Mouse (Mus musculus) limb, embryonic 14.5 days (tissue): ENCODE data around the gene Pfn3. TPM values are rescaled to one million over a fixed set of nuclear protein-coding genes. Genes with fewer than 3 reads are reported as not detected.

Source experiments
- ATAC-seq: fragments of 200-750 bp; cut with Nextera tagmentation; 2 replicates; pipeline ENCODE4 v1.8.0; 2017; ENCODE audit warnings: low read depth, moderate number of reproducible peaks, moderate TSS enrichment; ENCODE audit not compliant: low FRiP score
- DNase-seq: peaks from one replicate; pipeline ENCODE4 v3.0.0-alpha.2; 2015; ENCODE audit warnings: low spot score
- H3K27ac ChIP-seq: fragments of 300-500 bp; sonication (generic); replicated peaks from 2 replicates; pipeline ENCODE4 v1.5.1; 2014; ENCODE audit warnings: low read depth, mild to moderate bottlenecking, low read length, moderate library complexity, mixed read lengths
- H3K27me3 ChIP-seq: fragments of 300-500 bp; sonication (generic); 2 replicates; pipeline ENCODE4 v1.6.1; 2014; ENCODE audit warnings: low read length, mixed read lengths; ENCODE audit not compliant: control insufficient read depth, insufficient read depth
- H3K36me3 ChIP-seq: fragments of 300-500 bp; sonication (generic); 2 replicates; pipeline ENCODE4 v1.6.1; 2014; ENCODE audit warnings: mild to moderate bottlenecking, low read length, moderate library complexity, mixed read lengths; ENCODE audit not compliant: control insufficient read depth, insufficient read depth
- H3K4me1 ChIP-seq: fragments of 300-500 bp; sonication (generic); 2 replicates; pipeline ENCODE4 v1.6.1; 2014; ENCODE audit warnings: antibody characterized with exemption, low read length, mixed read lengths; ENCODE audit not compliant: control insufficient read depth, insufficient read depth
- H3K4me2 ChIP-seq: fragments of 300-500 bp; sonication (generic); replicated peaks from 2 replicates; pipeline ENCODE4 v1.6.1; 2014; ENCODE audit warnings: low read depth, mild to moderate bottlenecking, low read length, moderate library complexity; ENCODE audit not compliant: severe bottlenecking
- H3K4me3 ChIP-seq: fragments of 300-500 bp; sonication (generic); replicated peaks from 2 replicates; pipeline ENCODE4 v1.5.1; 2014; ENCODE audit warnings: low read length
- H3K9ac ChIP-seq: fragments of 300-500 bp; sonication (generic); 2 replicates; pipeline ENCODE4 v1.6.1; 2014; ENCODE audit warnings: mild to moderate bottlenecking, low read depth, low read length, moderate library complexity; ENCODE audit not compliant: severe bottlenecking
- H3K9me3 ChIP-seq: fragments of 300-500 bp; sonication (generic); 2 replicates; pipeline ENCODE4 v1.6.1; 2016; ENCODE audit warnings: low read length; ENCODE audit not compliant: control insufficient read depth
- POLR2A ChIP-seq: fragments of 200-500 bp; IDR thresholded peaks from 2 replicates; pipeline ENCODE4 v1.8.0; 2012; ENCODE audit warnings: inconsistent platforms, mild to moderate bottlenecking, moderate library complexity, borderline replicate concordance; ENCODE audit not compliant: insufficient read depth, insufficient read length; ENCODE audit errors: extremely low read depth
- WGBS: fragments of 180-500 bp; shearing (Covaris S2); extraction: QIAGEN DNeasy Blood & Tissue Kit; methylation state at CpG from one replicate; pipeline ENCODE4 v1.1.7; 2014; 5-methylcytosine and 5-hydroxymethylcytosine counted together
- polyA plus RNA-seq, 2 experiments: library from polyadenylated mRNA; depleted of rRNA in 1 of 2; stranded (reverse) in 1 of 2; unstranded in 1 of 2; fragments of >200 nt; fragmentation: Nextera tagmentation in 1 of 2; extraction: Ambion mirVana in 1 of 2; gene quantifications; 2 replicates each; pipeline versions ENCODE4 v1.2.1 to v1.2.3; 2012 to 2014

Gene Pfn3
- polyA plus RNA-seq, 2 experiments = 0.52 TPM; not detected in 1

DNA sequence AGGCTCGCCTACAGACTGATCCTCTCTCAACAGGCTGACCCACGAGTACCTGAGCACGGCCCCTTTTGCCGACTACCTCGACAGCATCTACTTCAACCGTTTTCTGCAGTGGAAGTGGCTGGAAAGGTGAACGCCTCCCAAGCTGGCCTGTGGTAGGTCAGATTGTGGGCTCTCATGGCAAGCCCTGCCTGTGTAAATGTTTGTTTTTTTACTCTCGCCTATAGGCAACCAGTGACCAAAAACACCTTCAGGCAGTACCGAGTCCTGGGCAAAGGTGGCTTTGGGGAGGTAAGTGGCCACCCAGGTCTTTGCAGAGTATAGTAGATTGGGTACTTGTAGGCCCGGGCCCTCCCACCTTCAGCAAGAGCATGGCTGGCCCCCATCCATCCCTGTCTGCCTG is 36.3 kb upstream of the Pfn3 start:
- Histone ChIP-seq H3K27me3 (no peaks in the 10 kb centered on the region), H3K9me3 (no peaks in the 10 kb centered on the region), H3K4me2 (no peak overlapping the region), H3K27ac (no peak overlapping the region), H3K36me3 (peaks cover 71% of the 10 kb centered on the region), H3K9ac (no peak overlapping the region), H3K4me3 (no peak overlapping the region), H3K4me1 (peaks cover 10% of the 10 kb centered on the region)
- no peak for DNase-seq
- no peak for TF ChIP-seq POLR2A
- WGBS = 85% methylated on average over 10 of the region's 10 CpGs
- ATAC-seq = no peak

DNA sequence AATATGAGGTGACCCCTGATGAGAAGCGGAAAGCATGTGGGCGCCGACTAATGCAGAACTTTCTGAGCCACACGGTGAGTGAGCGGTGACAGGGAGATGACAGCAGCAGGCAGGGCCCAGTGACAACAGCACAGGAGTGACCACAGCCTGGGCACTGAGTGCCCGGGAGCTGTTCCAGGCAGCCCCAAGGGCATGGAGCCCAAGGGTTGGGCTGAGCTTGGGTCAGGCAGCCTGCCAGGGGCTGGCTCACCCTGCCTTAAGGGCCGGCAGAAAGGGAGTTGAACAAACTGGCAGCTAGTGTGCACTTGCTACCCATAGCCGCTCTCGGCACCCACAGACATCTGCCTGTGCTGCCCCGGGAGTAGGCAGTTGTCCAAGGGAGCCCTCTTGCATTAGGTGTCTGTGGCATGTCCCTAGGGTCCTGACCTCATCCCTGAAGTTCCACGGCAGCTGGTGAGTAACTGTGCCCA is 35.5 kb upstream of the Pfn3 start:
- no peak overlapping the region for H3K9ac ChIP-seq
- H3K4me3 ChIP-seq = no peak overlapping the region
- WGBS = 91% methylated on average over 11 of the region's 11 CpGs
- peaks cover 63% of the 10 kb centered on the region for H3K36me3 ChIP-seq
- H3K27me3 ChIP-seq = no peaks in the 10 kb centered on the region
- H3K4me1 ChIP-seq = peaks cover 13% of the 10 kb centered on the region
- H3K9me3 ChIP-seq = no peaks in the 10 kb centered on the region
- H3K4me2 ChIP-seq = no peak overlapping the region
- ATAC-seq = no peak
- H3K27ac ChIP-seq = no peak overlapping the region
- DNase-seq = no peak
- no peak for TF ChIP-seq POLR2A

DNA sequence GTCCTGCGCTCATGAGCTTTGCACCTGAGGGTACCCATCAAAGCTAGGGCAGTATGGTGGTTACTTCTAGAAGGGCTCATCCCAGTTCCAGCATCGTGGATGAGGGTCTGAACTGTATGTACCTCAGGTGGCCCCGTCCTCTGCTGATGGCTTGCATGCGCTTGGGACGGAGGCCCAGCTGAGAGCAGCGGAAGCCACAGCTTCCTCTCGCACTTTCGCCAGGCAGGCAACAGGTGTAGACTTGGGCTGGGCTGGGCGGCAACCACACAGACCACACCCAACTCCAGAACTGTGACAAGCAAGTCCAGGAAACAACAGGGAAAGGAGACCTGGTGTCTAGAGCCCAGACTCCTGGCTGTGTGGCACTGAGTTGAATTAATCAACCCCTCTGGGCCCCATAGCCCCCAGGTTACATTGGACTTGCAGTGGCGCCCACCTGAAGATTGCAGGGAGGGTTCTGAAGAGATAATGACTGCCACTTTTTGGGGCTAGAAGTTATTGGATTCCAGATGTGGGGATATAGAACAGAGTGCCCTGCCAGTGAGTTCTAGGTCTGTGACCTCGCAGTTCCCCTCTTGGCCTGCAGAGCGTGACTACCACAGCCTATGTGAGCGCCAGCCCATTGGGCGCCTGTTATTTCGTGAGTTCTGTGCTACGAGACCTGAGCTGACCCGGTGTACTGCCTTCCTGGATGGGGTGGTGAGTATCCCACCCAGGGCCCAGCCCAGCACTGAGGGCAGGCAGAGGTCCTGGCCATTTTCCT is 34.8 kb upstream of the Pfn3 start:
- no peaks in the 10 kb centered on the region for H3K9me3 ChIP-seq
- DNase-seq (no peak), ATAC-seq (no peak)
- no peaks in the 10 kb centered on the region for H3K27me3 ChIP-seq
- H3K9ac ChIP-seq = no peak overlapping the region
- H3K36me3 ChIP-seq = peaks cover 56% of the 10 kb centered on the region
- H3K4me1 ChIP-seq = peaks cover 13% of the 10 kb centered on the region
- no peak overlapping the region for H3K4me2 ChIP-seq
- TF ChIP-seq POLR2A = no peak
- WGBS = 91% methylated on average over 17 of the region's 17 CpGs
- no peak overlapping the region for H3K27ac ChIP-seq
- H3K4me3 ChIP-seq = no peak overlapping the region

DNA sequence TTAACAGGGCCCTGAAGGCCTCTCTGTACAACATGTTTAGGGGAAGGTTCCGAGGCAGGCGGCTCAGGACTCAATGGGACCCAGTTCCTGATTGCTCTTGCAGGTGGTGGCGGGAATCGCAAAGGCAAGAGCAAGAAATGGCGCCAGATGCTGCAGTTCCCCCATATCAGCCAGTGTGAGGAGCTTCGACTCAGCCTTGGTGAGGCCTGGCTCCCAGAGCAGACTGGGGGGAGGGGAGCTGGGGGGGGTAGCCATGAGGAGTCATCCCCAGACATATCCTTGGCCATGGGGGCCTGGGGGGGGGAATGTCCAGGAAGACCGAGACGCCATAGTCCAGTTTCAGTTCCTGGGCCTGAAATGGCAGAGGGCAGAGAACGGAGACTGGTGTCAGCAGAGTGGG is 34.2 kb upstream of the Pfn3 start:
- Histone ChIP-seq H3K4me2 (no peak overlapping the region), H3K36me3 (peaks cover 50% of the 10 kb centered on the region), H3K9me3 (no peaks in the 10 kb centered on the region), H3K27ac (no peak overlapping the region), H3K9ac (no peak overlapping the region), H3K4me3 (no peak overlapping the region), H3K4me1 (peaks cover 13% of the 10 kb centered on the region), H3K27me3 (no peaks in the 10 kb centered on the region)
- TF ChIP-seq POLR2A = no peak
- DNase-seq (no peak), ATAC-seq (no peak)
- 94% methylated on average over 9 of the region's 9 CpGs for WGBS

DNA sequence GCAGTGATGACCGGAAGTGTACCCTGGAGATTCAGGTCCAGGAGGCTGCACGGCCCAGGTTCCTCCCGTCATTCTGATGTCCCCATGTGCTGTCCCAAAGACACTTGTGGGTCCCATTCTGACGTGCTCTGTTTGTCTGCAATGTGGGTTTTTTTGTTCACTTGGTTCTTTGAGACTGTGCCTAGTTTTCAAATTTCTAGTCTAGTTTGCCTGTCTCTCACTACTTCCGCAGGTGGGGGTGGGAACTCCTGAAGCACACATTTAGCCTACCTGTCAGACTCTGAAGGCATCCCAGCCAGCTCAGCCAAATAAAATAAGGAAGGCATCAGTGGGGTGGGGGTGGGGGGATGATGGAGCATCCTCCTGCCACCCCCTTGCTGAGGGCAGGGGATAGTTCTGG is 33.1 kb upstream of the Pfn3 start:
- no peak overlapping the region for H3K9ac ChIP-seq
- ATAC-seq (no peak), DNase-seq (no peak)
- TF ChIP-seq POLR2A = no peak
- peaks cover 39% of the 10 kb centered on the region for H3K36me3 ChIP-seq
- peaks cover 16% of the 10 kb centered on the region for H3K4me1 ChIP-seq
- WGBS = 92% methylated on average over 5 of the region's 5 CpGs
- H3K4me3 ChIP-seq = no peak overlapping the region
- no peak overlapping the region for H3K27ac ChIP-seq
- H3K4me2 ChIP-seq = no peak overlapping the region
- no peaks in the 10 kb centered on the region for H3K27me3 ChIP-seq
- no peaks in the 10 kb centered on the region for H3K9me3 ChIP-seq

DNA sequence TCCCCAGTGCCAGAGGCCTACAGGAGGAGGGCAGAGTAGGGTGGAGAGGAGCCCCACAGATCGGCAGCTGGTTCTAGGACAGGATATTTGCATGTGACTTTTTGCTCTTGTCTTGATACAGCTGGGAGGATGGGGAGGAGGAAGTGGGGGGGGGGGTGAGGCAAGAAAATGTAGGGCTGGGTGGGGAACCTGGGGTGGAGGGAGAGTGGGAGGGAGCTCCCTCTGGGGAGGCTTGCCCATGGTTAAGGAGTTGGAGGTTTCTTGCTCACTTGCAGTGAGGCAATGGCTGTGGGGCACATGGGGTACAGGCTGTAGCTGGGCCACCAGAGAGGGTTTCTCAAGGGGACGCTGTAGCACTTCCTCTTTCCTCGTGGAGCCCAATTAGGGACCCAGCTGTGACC is 32.5 kb upstream of the Pfn3 start:
- Histone ChIP-seq H3K4me3 (no peak overlapping the region), H3K4me1 (peaks cover 16% of the 10 kb centered on the region), H3K9me3 (no peaks in the 10 kb centered on the region), H3K36me3 (peaks cover 33% of the 10 kb centered on the region), H3K9ac (no peak overlapping the region), H3K4me2 (no peak overlapping the region), H3K27ac (no peak overlapping the region), H3K27me3 (no peaks in the 10 kb centered on the region)
- ATAC-seq (no peak), DNase-seq (no peak)
- TF ChIP-seq POLR2A = no peak
- WGBS = 36% methylated on average over 3 of the region's 3 CpGs
